Mouse (Mus musculus) ES-Bruce4 (cell line): Measurements from ENCODE around the gene Epha2. TPM values are rescaled to one million over a fixed set of nuclear protein-coding genes. Genes with fewer than 3 reads are reported as not detected.

Source experiments
- H3K27ac ChIP-seq: 2 replicates; pipeline ENCODE4 v1.5.1; 2012; ENCODE audit warnings: low read length, inconsistent platforms; ENCODE audit not compliant: insufficient read depth
- H3K27me3 ChIP-seq: 2 replicates; pipeline ENCODE4 v1.6.1; 2012; ENCODE audit warnings: mild to moderate bottlenecking, low read length, inconsistent platforms; ENCODE audit not compliant: control insufficient read depth, poor library complexity, insufficient read depth, severe bottlenecking
- H3K36me3 ChIP-seq: 2 replicates; pipeline ENCODE4 v1.6.1; 2012; ENCODE audit warnings: inconsistent platforms, mild to moderate bottlenecking, low read length, moderate library complexity; ENCODE audit not compliant: control insufficient read depth, poor library complexity, insufficient read depth, severe bottlenecking
- H3K4me1 ChIP-seq: one replicate; pipeline ENCODE4 v1.8.1; 2011; ENCODE audit warnings: low read length; ENCODE audit not compliant: control insufficient read depth, insufficient read depth
- H3K4me3 ChIP-seq: 2 replicates; pipeline ENCODE4 v1.5.1; 2011; ENCODE audit warnings: low read depth, mild to moderate bottlenecking, low read length
- H3K9ac ChIP-seq: 2 replicates; pipeline ENCODE4 v1.6.1; 2012; ENCODE audit warnings: low read depth, mild to moderate bottlenecking, inconsistent platforms; ENCODE audit not compliant: poor library complexity, severe bottlenecking
- H3K9me3 ChIP-seq: replicated peaks from 2 replicates; pipeline ENCODE4 v1.6.1; 2012; ENCODE audit warnings: mild to moderate bottlenecking, low read length, inconsistent platforms; ENCODE audit not compliant: control insufficient read depth, poor library complexity, insufficient read depth, severe bottlenecking
- CTCF ChIP-seq: IDR thresholded peaks from one replicate; pipeline ENCODE4 v1.8.1; 2011; ENCODE audit warnings: low read depth, low read length
- EP300 ChIP-seq: IDR thresholded peaks from 2 replicates; pipeline ENCODE4 v1.6.1; 2011; ENCODE audit warnings: low read depth, low read length; ENCODE audit not compliant: insufficient read depth
- POLR2A ChIP-seq: IDR thresholded peaks from one replicate; pipeline ENCODE4 v1.8.1; 2011; ENCODE audit warnings: low read length; ENCODE audit not compliant: insufficient read depth
- polyA plus RNA-seq: library from polyadenylated mRNA; stranded (reverse); fragments of >200 nt; gene quantifications from 2 replicates; pipeline ENCODE4 v1.2.4, GENCODE M21; 2011; ENCODE audit warnings: low read depth; ENCODE audit not compliant: missing spikeins, insufficient read depth, insufficient read length

Epha2 gene
- polyA plus RNA-seq, 1 experiment: 44.7 TPM

DNA sequence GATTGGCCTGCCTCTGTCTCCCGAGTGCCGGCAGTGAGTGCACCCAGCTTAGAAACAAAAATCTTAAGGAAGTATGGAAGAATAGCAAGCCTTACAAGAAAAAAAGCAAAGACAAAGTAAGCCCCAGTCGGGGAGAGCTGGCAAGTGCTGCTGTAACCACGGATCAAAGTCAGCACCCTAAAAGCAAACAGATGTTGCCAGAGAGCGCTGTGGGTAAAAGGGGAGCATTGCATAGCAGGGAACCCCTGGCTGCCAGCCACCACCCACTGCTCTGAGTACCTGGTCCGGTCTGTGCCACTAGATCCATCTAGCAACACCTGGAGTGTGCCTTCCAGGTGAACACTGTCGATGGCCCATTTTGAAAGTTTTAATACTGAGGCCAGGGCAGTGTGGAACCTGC is 31.2 kb downstream of the Epha2 start:
- no peaks in the 10 kb centered on the region for H3K27me3 ChIP-seq
- H3K4me3 ChIP-seq: no peak overlapping the region
- no peak overlapping the region for H3K9ac ChIP-seq
- no peak for TF ChIP-seq CTCF
- no peak for TF ChIP-seq EP300
- TF ChIP-seq POLR2A: no peak
- peaks cover 4% of the 10 kb centered on the region for H3K4me1 ChIP-seq
- peaks cover 15% of the 10 kb centered on the region for H3K36me3 ChIP-seq
- H3K27ac ChIP-seq: no peak overlapping the region
- no peaks in the 10 kb centered on the region for H3K9me3 ChIP-seq

GRCm38 (mm10) chr4:141334695-141335094 is 33.7 kb downstream of the Epha2 start:
- no peak overlapping the region for H3K4me3 ChIP-seq
- no peaks in the 10 kb centered on the region for H3K27me3 ChIP-seq
- peaks cover 8% of the 10 kb centered on the region for H3K4me1 ChIP-seq
- no peak overlapping the region for H3K27ac ChIP-seq
- TF ChIP-seq EP300: no peak
- no peak for TF ChIP-seq POLR2A
- TF ChIP-seq CTCF: no peak
- no peaks in the 10 kb centered on the region for H3K9me3 ChIP-seq
- no peak overlapping the region for H3K9ac ChIP-seq
- H3K36me3 ChIP-seq: no peaks in the 10 kb centered on the region

DNA sequence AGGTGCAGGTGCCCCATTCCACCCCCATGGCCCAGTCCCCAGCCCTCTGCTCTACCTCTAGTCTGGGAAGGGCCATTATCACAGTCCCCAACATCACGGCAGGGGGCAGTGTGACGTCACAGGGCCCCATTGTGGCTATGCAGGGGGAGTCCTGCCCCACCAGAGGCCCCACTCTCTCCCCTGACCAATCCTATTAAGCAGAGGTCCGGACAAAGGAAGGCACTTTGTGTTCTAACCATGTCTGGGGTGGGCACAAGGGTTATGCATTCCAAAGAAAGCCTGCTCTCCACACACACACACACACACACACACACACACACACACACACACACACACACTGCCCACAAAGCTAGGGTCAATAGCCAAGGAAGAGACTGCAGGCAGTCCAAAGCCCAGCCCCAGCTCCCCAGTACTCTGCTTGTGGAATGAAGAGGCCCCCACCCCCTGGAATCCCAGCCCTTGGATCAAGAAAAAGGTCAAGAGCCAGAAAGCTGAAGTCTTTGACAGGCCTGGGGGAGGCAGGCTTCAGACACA is 34.3 kb downstream of the Epha2 start:
- Histone ChIP-seq H3K27me3 (no peaks in the 10 kb centered on the region), H3K4me3 (no peak overlapping the region), H3K4me1 (peaks cover 8% of the 10 kb centered on the region), H3K9ac (no peak overlapping the region), H3K9me3 (no peaks in the 10 kb centered on the region), H3K27ac (no peak overlapping the region), H3K36me3 (no peaks in the 10 kb centered on the region)
- no peak for TF ChIP-seq EP300
- TF ChIP-seq CTCF: no peak
- TF ChIP-seq POLR2A: no peak

DNA sequence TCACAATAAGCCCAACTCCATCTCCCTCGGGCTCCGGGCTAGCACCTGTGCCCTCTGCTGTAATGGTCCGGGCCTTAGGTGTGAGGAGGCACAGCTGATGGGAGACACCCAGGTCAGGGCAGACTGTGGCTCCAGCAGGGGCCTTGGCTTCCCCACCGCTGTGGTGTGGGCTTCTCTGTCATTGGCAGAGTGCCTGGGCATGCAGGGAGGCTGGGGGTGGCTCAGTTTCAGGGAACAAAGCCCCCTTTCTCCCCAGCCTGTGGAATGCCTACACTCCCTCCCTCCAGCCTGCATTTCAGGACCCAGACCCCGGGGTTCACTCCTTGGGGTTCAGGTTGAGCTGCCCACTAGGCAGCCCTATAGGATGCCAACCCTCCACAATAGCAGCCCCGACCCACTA is 35.2 kb downstream of the Epha2 start:
- peaks cover 9% of the 10 kb centered on the region for H3K4me1 ChIP-seq
- no peaks in the 10 kb centered on the region for H3K27me3 ChIP-seq
- H3K27ac ChIP-seq: no peak overlapping the region
- no peak for TF ChIP-seq EP300
- no peak for TF ChIP-seq CTCF
- TF ChIP-seq POLR2A: no peak
- H3K9ac ChIP-seq: no peak overlapping the region
- no peaks in the 10 kb centered on the region for H3K36me3 ChIP-seq
- H3K4me3 ChIP-seq: no peak overlapping the region
- no peaks in the 10 kb centered on the region for H3K9me3 ChIP-seq

- no peaks in the 10 kb centered on the region for H3K36me3 ChIP-seq
- H3K9ac ChIP-seq: no peak overlapping the region
- peak; percentile 53; the same call in 1 of the 2 replicates for TF ChIP-seq EP300
- TF ChIP-seq POLR2A: no peak
- H3K27ac ChIP-seq: no peak overlapping the region
- H3K9me3 ChIP-seq: no peaks in the 10 kb centered on the region
- H3K27me3 ChIP-seq: no peaks in the 10 kb centered on the region
- H3K4me1 ChIP-seq: peaks cover 9% of the 10 kb centered on the region
- 0 out of 2 replicates have a peak overlapping the region, but pooled peaks have one; percentile 2 for H3K4me3 ChIP-seq
These were observed 36.9 kb downstream of the Epha2 start for GRCm38 (mm10) chr4:141337986-141338385.

- TF ChIP-seq CTCF (no peak), POLR2A (no peak), EP300 (0 out of 2 replicates have a peak, but pooled peaks have one; percentile 46)
- H3K9me3 ChIP-seq: no peaks in the 10 kb centered on the region
- no peak overlapping the region for H3K4me3 ChIP-seq
- no peaks in the 10 kb centered on the region for H3K36me3 ChIP-seq
- no peak overlapping the region for H3K27ac ChIP-seq
- peaks cover 9% of the 10 kb centered on the region for H3K4me1 ChIP-seq
- no peak overlapping the region for H3K9ac ChIP-seq
- no peaks in the 10 kb centered on the region for H3K27me3 ChIP-seq
These were observed 37.8 kb downstream of the Epha2 start for GRCm38 (mm10) chr4:141338853-141339252.
